Mouse (Mus musculus): ENCODE data around the gene Tescl.

Tescl gene

GRCm38 (mm10) chr7:24333304-24333986 lies at the start of gene Tescl:
Gene Tescl (minus strand): TSS chr7:24333936.
- DNase-seq (ENCODE audit: low read depth): no peak

GRCm38 (mm10) chr7:24382730-24383372 lies 49.1 kb upstream of the Tescl start:
- no peak for DNase-seq (ENCODE audit: low read depth)

- DNase-seq (ENCODE audit: low read depth): no peak
Observed at GRCm38 (mm10) chr7:24380370-24380769, 46.6 kb upstream of the Tescl start.

- no peak for DNase-seq (ENCODE audit: low read depth)
Observed at GRCm38 (mm10) chr7:24379934-24380333, 46.2 kb upstream of the Tescl start.

- DNase-seq (ENCODE audit: low read depth): no peak
Observed at GRCm38 (mm10) chr7:24378049-24378701, 44.4 kb upstream of the Tescl start.

GRCm38 (mm10) chr7:24377091-24377865 lies 43.5 kb upstream of the Tescl start:
- no peak for DNase-seq (ENCODE audit: low read depth)

- no peak for DNase-seq (ENCODE audit: low read depth)
Observed at GRCm38 (mm10) chr7:24376456-24376855, 42.7 kb upstream of the Tescl start.

GRCm38 (mm10) chr7:24373538-24374379 lies 40.0 kb upstream of the Tescl start:
- no peak for DNase-seq (ENCODE audit: low read depth)

GRCm38 (mm10) chr7:24372786-24373185 lies 39.0 kb upstream of the Tescl start:
- no peak for DNase-seq (ENCODE audit: low read depth)

- DNase-seq (ENCODE audit: low read depth): no peak
Observed at GRCm38 (mm10) chr7:24372300-24372699, 38.6 kb upstream of the Tescl start.

GRCm38 (mm10) chr7:24371809-24372145 lies 38.0 kb upstream of the Tescl start:
- DNase-seq (ENCODE audit: low read depth): no peak

- DNase-seq (ENCODE audit: low read depth): no peak
Observed at GRCm38 (mm10) chr7:24371012-24371808, 37.5 kb upstream of the Tescl start.

- no peak for DNase-seq (ENCODE audit: low read depth)
Observed at GRCm38 (mm10) chr7:24369731-24370541, 36.2 kb upstream of the Tescl start, which contains the start of gene Kcnn4. Gene Kcnn4 (plus strand): TSS chr7:24370263.

GRCm38 (mm10) chr7:24368946-24369345 lies 35.2 kb upstream of the Tescl start:
- DNase-seq (ENCODE audit: low read depth): no peak

- DNase-seq (ENCODE audit: low read depth): no peak
Observed at GRCm38 (mm10) chr7:24368226-24368625, 34.5 kb upstream of the Tescl start.

- DNase-seq (ENCODE audit: low read depth): no peak
Observed at GRCm38 (mm10) chr7:24366716-24367632, 33.2 kb upstream of the Tescl start.

GRCm38 (mm10) chr7:24365258-24366014 lies 31.7 kb upstream of the Tescl start:
- no peak for DNase-seq (ENCODE audit: low read depth)

- DNase-seq (ENCODE audit: low read depth): peak; percentile 61
Observed at GRCm38 (mm10) chr7:24364827-24365226, 31.1 kb upstream of the Tescl start.

Data from fibroblast of lung, adult 2 months (primary cell).